ENCODE assay signal across 29 mouse cellular contexts in the genomic region with DNA sequence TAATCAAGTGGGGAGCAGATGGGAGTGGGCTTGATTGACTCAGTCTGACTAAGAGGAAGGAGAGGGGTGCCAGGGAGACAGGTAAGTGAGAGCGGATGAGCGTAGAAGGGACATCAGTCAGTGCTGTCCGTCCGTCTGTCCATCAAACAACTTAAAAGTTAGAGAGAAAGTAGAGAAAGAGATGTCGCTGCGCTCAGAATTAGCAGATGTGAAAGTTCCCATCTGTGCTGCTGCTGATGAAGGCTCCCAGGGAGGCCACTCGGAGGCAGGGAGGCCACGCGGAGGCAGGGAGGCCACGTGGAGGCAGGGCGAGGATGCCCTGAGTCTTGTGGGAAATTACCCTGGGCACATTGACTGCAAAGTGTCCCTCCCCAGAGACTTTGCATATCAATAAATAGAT.
"Had no signal": no experiment of that assay in that cellular context is flagged by ENCODE, and none has a peak within 500 bp of the region (broad histone marks: within the 10 kb centered on the region; RNA-seq: fewer than 3 reads in every experiment).

No protein-coding gene starts in this region.

- DNase-seq: gastrocnemius, adult 2 months; gastrocnemius, postnatal 10 days; gastrocnemius, postnatal 25 days; heart, adult 2 months; heart, postnatal 14 days; heart, postnatal 4 days; kidney, adult 11 months; kidney, adult 2 months; kidney, adult 9 months; kidney, postnatal 14 days; kidney, postnatal 36 days; layer of hippocampus, adult 9-11 months; layer of hippocampus, postnatal 36 days; left cerebral cortex, postnatal 4 days; liver; liver, embryonic 13.5 days had no signal

- ATAC-seq: hindbrain, postnatal 0 days; intestine, embryonic 15.5 days had no signal

- H3K9me3 ChIP-seq: heart, embryonic 13.5 days; heart, embryonic 15.5 days; hindbrain, embryonic 10.5 days; hindbrain, embryonic 12.5 days; hindbrain, embryonic 15.5 days; intestine, embryonic 15.5 days; kidney, embryonic 15.5 days; limb, embryonic 12.5 days; liver, embryonic 13.5 days; liver, embryonic 15.5 days had no signal

- H3K27me3 ChIP-seq: intestine, embryonic 15.5 days had no signal

- H3K27ac ChIP-seq: gastrocnemius, adult 2 months; heart, adult 2 months; heart, embryonic 13.5 days; heart, embryonic 15.5 days; hindbrain, embryonic 10.5 days; hindbrain, embryonic 12.5 days; hindbrain, embryonic 15.5 days; hindbrain, postnatal 0 days; intestine, embryonic 15.5 days; kidney, embryonic 15.5 days; kidney, postnatal 0 days; limb, embryonic 12.5 days; liver, embryonic 13.5 days; liver, embryonic 15.5 days had no signal

- H3K36me3 ChIP-seq: heart, embryonic 13.5 days; heart, embryonic 15.5 days; hindbrain, embryonic 10.5 days; hindbrain, embryonic 12.5 days; hindbrain, embryonic 15.5 days; intestine, embryonic 15.5 days; kidney, embryonic 15.5 days; limb, embryonic 12.5 days; liver, embryonic 13.5 days; liver, embryonic 15.5 days had no signal

- H3K9ac ChIP-seq: heart, embryonic 13.5 days; heart, embryonic 15.5 days; hindbrain, embryonic 12.5 days; hindbrain, embryonic 15.5 days; intestine, embryonic 15.5 days; kidney, embryonic 15.5 days; limb, embryonic 12.5 days; liver, embryonic 13.5 days; liver, embryonic 15.5 days had no signal

- H3K4me2 ChIP-seq: heart, embryonic 11.5 days; heart, embryonic 13.5 days; heart, embryonic 15.5 days; hindbrain, embryonic 12.5 days; hindbrain, embryonic 15.5 days; intestine, embryonic 15.5 days; kidney, embryonic 15.5 days; limb, embryonic 12.5 days; liver, embryonic 11.5 days; liver, embryonic 13.5 days; liver, embryonic 15.5 days had no signal

- H3K4me1 ChIP-seq: heart, embryonic 13.5 days; heart, embryonic 15.5 days; hindbrain, embryonic 12.5 days; hindbrain, embryonic 15.5 days; intestine, embryonic 15.5 days; kidney, embryonic 15.5 days; limb, embryonic 12.5 days; liver, embryonic 13.5 days; liver, embryonic 15.5 days had no signal

- H3K4me3 ChIP-seq: gastrocnemius, adult 2 months; heart, adult 2 months; heart, embryonic 13.5 days; heart, embryonic 15.5 days; hindbrain, embryonic 10.5 days; hindbrain, embryonic 12.5 days; hindbrain, embryonic 15.5 days; intestine, embryonic 15.5 days; kidney, embryonic 15.5 days; limb, embryonic 12.5 days; liver, embryonic 13.5 days; liver, embryonic 15.5 days had no signal
